Mouse (Mus musculus) midbrain, embryonic 12.5 days (tissue): ENCODE results near the gene Stk4. TPM values are rescaled to one million over a fixed set of nuclear protein-coding genes. Genes with fewer than 3 reads are reported as not detected.

Experiments used
- ATAC-seq: fragments of 200-750 bp; cut with Nextera tagmentation; 2 replicates; pipeline ENCODE4 v1.8.0; 2017; ENCODE audit warnings: low read depth, moderate TSS enrichment, moderate library complexity; ENCODE audit not compliant: low FRiP score
- H3K27ac ChIP-seq: fragments of 300-500 bp; sonication (generic); replicated peaks from 2 replicates; pipeline ENCODE4 v1.5.1; 2016; ENCODE audit warnings: mild to moderate bottlenecking
- H3K27me3 ChIP-seq: fragments of 300-500 bp; sonication (generic); 2 replicates; pipeline ENCODE4 v1.6.1; 2016; ENCODE audit warnings: mild to moderate bottlenecking
- H3K36me3 ChIP-seq: fragments of 300-500 bp; sonication (generic); 2 replicates; pipeline ENCODE4 v1.6.1; 2016
- H3K4me1 ChIP-seq: fragments of 300-500 bp; sonication (generic); 2 replicates; pipeline ENCODE4 v1.6.1; 2016
- H3K4me2 ChIP-seq: fragments of 300-500 bp; sonication (generic); replicated peaks from 2 replicates; pipeline ENCODE4 v1.6.1; 2016; ENCODE audit warnings: mild to moderate bottlenecking, moderate library complexity
- H3K4me3 ChIP-seq: fragments of 300-500 bp; sonication (generic); 2 replicates; pipeline ENCODE4 v1.5.1; 2016; ENCODE audit warnings: mild to moderate bottlenecking
- H3K9ac ChIP-seq: fragments of 300-500 bp; sonication (generic); replicated peaks from 2 replicates; pipeline ENCODE4 v1.6.1; 2016; ENCODE audit warnings: mild to moderate bottlenecking, moderate library complexity
- H3K9me3 ChIP-seq: fragments of 300-500 bp; sonication (generic); 2 replicates; pipeline ENCODE4 v1.6.1; 2016; ENCODE audit warnings: mild to moderate bottlenecking
- WGBS: fragments of 180-500 bp; shearing (Covaris S2); methylation state at CpG from one replicate; pipeline ENCODE4 v1.1.7; 2016; 5-methylcytosine and 5-hydroxymethylcytosine counted together
- polyA plus RNA-seq: library from polyadenylated mRNA; unstranded; fragments of >200 nt; fragmentation: Nextera tagmentation; extraction: Ambion mirVana; gene quantifications from 2 replicates; pipeline ENCODE4 v1.2.1, GENCODE M21; 2016

Stk4 gene
- polyA plus RNA-seq, 1 experiment from 2014 or later: 39.6 TPM

GRCm38 (mm10) chr2:164083609-164084341 is 13.7 kb downstream of the Stk4 start:
- no peak for ATAC-seq
- no peak overlapping the region for H3K4me2 ChIP-seq
- no peak overlapping the region for H3K9ac ChIP-seq
- H3K27me3 ChIP-seq: no peaks in the 10 kb centered on the region
- H3K9me3 ChIP-seq: no peaks in the 10 kb centered on the region
- WGBS: 91% methylated on average over 18 of the region's 19 CpGs
- H3K4me3 ChIP-seq: no peak overlapping the region
- peaks cover 85% of the 10 kb centered on the region for H3K36me3 ChIP-seq
- H3K27ac ChIP-seq: no peak overlapping the region
- no peaks in the 10 kb centered on the region for H3K4me1 ChIP-seq

- Histone ChIP-seq H3K4me2 (no peak overlapping the region), H3K4me3 (no peak overlapping the region), H3K27me3 (no peaks in the 10 kb centered on the region), H3K9ac (no peak overlapping the region), H3K36me3 (peaks cover 89% of the 10 kb centered on the region), H3K4me1 (no peaks in the 10 kb centered on the region), H3K27ac (no peak overlapping the region), H3K9me3 (no peaks in the 10 kb centered on the region)
- WGBS: 96% methylated on average over 7 of the region's 7 CpGs
- ATAC-seq: no peak
Measured at GRCm38 (mm10) chr2:164084342-164084700, 14.2 kb downstream of the Stk4 start.

DNA sequence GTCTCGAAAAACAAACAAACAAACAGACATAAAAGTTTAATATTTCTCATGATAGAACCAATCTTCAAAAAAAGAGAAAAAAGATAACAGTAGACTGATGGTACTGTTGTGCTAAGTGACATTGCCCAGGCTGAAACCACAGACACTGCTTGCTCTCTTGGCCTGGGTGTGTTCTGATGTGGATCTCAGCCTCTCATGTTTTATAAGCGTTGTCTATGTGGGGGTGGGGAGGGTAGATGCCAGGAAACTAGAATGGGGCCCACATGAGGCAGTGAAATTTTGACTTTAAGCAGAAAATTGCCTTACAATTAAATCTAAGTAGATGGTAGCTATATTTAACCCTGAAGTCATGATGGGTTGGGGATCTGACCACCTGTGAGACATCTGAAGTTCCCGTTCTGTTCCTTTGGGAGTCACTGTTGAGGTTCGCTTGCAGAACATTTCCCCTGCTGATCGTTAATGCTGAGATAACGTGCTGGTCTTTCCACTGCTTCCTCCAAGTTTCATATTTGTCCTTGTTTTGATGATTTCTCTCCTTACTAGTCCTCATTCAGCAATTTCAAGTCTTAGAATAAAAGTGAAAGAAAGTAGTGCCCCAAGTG is 17.4 kb downstream of the Stk4 start:
- no peak for ATAC-seq
- WGBS: 93% methylated on average over 6 of the region's 6 CpGs
- H3K4me1 ChIP-seq: no peaks in the 10 kb centered on the region
- H3K9ac ChIP-seq: no peak overlapping the region
- H3K36me3 ChIP-seq: peaks cover 70% of the 10 kb centered on the region
- H3K4me3 ChIP-seq: no peak overlapping the region
- H3K27ac ChIP-seq: no peak overlapping the region
- H3K9me3 ChIP-seq: no peaks in the 10 kb centered on the region
- H3K27me3 ChIP-seq: no peaks in the 10 kb centered on the region
- no peak overlapping the region for H3K4me2 ChIP-seq

DNA sequence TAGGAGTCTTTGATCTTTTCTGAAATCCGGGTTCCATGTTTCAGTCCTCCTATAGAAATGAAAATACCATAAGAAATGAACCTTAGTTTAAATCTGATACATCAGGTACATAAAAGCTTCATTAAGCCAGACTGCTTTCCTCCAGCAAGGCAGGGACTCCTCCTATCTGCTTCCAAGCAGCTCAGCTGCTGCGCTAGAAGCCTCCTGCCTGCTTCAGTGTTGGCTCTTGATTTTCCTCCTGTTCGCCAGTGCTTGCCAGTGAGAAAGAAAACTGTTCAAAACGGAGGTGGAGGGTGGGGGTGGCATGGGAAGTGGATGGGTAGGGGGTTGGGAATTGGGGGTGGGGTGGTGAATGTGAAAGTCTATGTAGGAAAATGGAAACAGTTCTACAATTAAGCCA is 19.4 kb downstream of the Stk4 start:
- Histone ChIP-seq H3K4me1 (no peaks in the 10 kb centered on the region), H3K36me3 (peaks cover 58% of the 10 kb centered on the region), H3K9ac (no peak overlapping the region), H3K4me3 (no peak overlapping the region), H3K27me3 (no peaks in the 10 kb centered on the region), H3K4me2 (no peak overlapping the region), H3K27ac (no peak overlapping the region), H3K9me3 (no peaks in the 10 kb centered on the region)
- no peak for ATAC-seq
- WGBS: 93% methylated on average over 4 of the region's 4 CpGs

- Histone ChIP-seq H3K4me3 (no peak overlapping the region), H3K27me3 (no peaks in the 10 kb centered on the region), H3K36me3 (peaks cover 40% of the 10 kb centered on the region), H3K9me3 (no peaks in the 10 kb centered on the region), H3K4me2 (no peak overlapping the region), H3K27ac (no peak overlapping the region), H3K4me1 (no peaks in the 10 kb centered on the region), H3K9ac (no peak overlapping the region)
- 84% methylated on average over 7 of the region's 7 CpGs for WGBS
- no peak for ATAC-seq
Measured at GRCm38 (mm10) chr2:164094152-164094551, 24.0 kb downstream of the Stk4 start.

GRCm38 (mm10) chr2:164098603-164099250 is 28.6 kb downstream of the Stk4 start:
- ATAC-seq: no peak
- Histone ChIP-seq H3K27me3 (no peaks in the 10 kb centered on the region), H3K4me2 (no peak overlapping the region), H3K4me1 (no peaks in the 10 kb centered on the region), H3K36me3 (peaks cover 64% of the 10 kb centered on the region), H3K9me3 (no peaks in the 10 kb centered on the region), H3K9ac (no peak overlapping the region), H3K4me3 (no peak overlapping the region), H3K27ac (no peak overlapping the region)
- 94% methylated on average over 11 of the region's 11 CpGs for WGBS

DNA sequence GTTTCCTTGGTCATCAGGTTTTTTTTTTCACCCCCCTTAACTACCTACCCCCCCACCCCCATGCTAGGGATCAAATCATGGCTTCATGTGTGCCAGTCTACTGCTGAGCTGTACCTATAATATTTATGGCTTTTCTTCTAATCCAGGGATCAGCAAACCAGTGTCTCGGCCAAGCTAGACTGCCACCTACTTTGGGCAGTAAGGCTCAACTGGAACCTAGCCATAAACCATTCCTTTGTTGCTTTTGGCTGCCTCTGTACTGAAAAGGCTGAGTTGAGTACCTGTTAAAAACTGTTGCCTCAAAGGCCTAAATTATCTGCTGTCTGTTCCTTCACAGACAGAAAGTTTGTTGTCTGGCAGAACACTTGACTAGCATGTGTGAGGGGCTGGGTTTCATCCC is 31.8 kb downstream of the Stk4 start:
- peaks cover 60% of the 10 kb centered on the region for H3K36me3 ChIP-seq
- no peak overlapping the region for H3K4me2 ChIP-seq
- H3K9me3 ChIP-seq: no peaks in the 10 kb centered on the region
- H3K27ac ChIP-seq: no peak overlapping the region
- H3K4me3 ChIP-seq: no peak overlapping the region
- no peaks in the 10 kb centered on the region for H3K4me1 ChIP-seq
- no peaks in the 10 kb centered on the region for H3K27me3 ChIP-seq
- H3K9ac ChIP-seq: no peak overlapping the region
- ATAC-seq: no peak
- 95% methylated on average over 1 of the region's 1 CpGs for WGBS

- 82% methylated on average over 3 of the region's 3 CpGs for WGBS
Measured at GRCm38 (mm10) chr2:164102366-164102765, 32.2 kb downstream of the Stk4 start.

GRCm38 (mm10) chr2:164103501-164103900 is 33.4 kb downstream of the Stk4 start:
- H3K4me1 ChIP-seq: peaks cover 7% of the 10 kb centered on the region; the same call in 1 of the 2 replicates
- H3K27me3 ChIP-seq: no peaks in the 10 kb centered on the region
- ATAC-seq: no peak
- H3K4me2 ChIP-seq: no peak overlapping the region
- H3K9me3 ChIP-seq: no peaks in the 10 kb centered on the region
- H3K36me3 ChIP-seq: peaks cover 54% of the 10 kb centered on the region
- no peak overlapping the region for H3K4me3 ChIP-seq
- H3K9ac ChIP-seq: no peak overlapping the region
- no peak overlapping the region for H3K27ac ChIP-seq
- 31% methylated on average over 4 of the region's 4 CpGs for WGBS

More at GRCm38 (mm10) chr2:164102366-164102765, 32.2 kb downstream of the Stk4 start:
- no peak for ATAC-seq
- Histone ChIP-seq H3K4me1 (no peaks in the 10 kb centered on the region), H3K4me3 (no peak overlapping the region), H3K9ac (no peak overlapping the region), H3K27ac (no peak overlapping the region), H3K9me3 (no peaks in the 10 kb centered on the region), H3K36me3 (peaks cover 60% of the 10 kb centered on the region), H3K27me3 (no peaks in the 10 kb centered on the region), H3K4me2 (no peak overlapping the region)

DNA sequence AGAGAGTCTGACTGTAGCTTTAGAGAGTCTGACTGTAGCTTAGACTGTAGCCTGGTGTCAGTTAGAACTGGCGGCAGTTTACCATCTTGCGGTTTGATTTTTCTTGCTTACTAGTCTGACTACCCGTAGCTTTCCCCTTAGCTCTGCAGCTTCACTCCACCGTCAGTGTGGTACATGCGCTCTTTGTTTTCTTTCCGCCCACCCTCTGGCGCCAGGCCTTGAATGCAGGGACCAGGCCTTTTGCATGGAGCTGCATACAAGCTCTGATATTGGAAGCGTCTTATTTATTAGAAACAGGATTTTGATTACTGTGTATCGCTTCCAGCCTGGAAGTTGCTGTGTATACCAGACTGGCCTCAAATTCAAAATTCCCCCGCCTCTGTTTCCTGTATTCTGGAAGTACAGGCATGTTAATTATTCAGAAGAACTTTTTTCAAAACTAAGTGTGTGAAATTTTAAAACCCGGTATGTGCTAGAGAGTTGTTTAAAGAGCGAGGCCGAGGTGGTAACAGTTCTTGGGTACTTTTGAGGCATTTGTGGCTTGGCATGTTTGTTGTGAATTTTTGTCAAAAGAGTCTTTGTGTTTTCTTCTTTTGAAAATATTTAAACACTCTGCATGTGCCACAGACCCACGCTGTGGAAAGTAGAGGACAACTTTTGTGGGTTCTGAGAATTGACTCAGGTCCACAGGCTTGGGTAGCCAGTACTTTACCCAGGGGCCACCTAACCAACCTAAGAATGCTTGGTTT is 36.3 kb downstream of the Stk4 start:
- peaks cover 9% of the 10 kb centered on the region; the same call in 1 of the 2 replicates for H3K4me1 ChIP-seq
- H3K27me3 ChIP-seq: no peaks in the 10 kb centered on the region
- H3K9ac ChIP-seq: no peak overlapping the region
- H3K4me3 ChIP-seq: no peak overlapping the region
- no peaks in the 10 kb centered on the region for H3K9me3 ChIP-seq
- no peak for ATAC-seq
- H3K27ac ChIP-seq: no peak overlapping the region
- H3K36me3 ChIP-seq: peaks cover 28% of the 10 kb centered on the region
- H3K4me2 ChIP-seq: no peak overlapping the region
- WGBS: 88% methylated on average over 14 of the region's 14 CpGs

DNA sequence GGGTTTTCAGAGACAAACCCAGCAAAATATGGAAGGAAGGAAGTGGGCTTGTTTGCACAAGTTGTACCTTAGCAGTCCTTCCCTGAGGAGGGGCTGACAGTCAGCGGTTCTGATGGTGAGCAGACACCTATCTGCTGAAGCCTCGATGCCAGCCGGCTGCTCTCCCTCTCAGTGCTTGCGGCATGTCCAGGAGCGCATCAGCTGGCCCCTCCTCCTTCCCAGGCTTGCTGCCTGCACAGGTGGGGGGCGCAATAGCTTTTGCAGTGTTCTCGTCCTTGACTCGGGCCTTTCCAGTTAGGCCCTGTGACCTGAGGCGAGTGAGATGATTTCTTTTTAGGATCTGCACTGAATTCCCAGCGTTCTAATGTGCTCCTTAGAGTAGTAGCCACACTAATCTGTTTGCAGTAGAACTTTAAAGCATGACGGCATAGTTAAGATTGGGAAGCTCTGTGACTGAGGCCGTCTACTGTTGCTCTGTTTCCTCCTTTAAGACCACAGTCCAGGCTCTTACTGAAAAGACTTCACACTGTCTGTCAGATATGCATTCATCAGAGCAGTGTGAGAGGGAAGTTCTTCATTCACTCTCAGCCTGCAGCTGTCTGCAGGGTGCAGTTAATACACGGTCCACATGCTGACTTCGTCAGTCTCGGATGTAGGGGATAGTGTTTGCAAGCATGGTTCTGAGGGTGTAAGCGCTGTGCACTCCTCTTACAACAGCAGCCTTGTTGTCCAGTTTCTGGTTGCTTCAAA is 37.2 kb downstream of the Stk4 start:
- ATAC-seq: no peak
- no peak overlapping the region for H3K4me2 ChIP-seq
- no peaks in the 10 kb centered on the region for H3K9me3 ChIP-seq
- H3K4me1 ChIP-seq: peaks cover 9% of the 10 kb centered on the region; the same call in 1 of the 2 replicates
- no peaks in the 10 kb centered on the region for H3K27me3 ChIP-seq
- H3K9ac ChIP-seq: no peak overlapping the region
- no peak overlapping the region for H3K4me3 ChIP-seq
- WGBS: 61% methylated on average over 16 of the region's 16 CpGs
- H3K36me3 ChIP-seq: peaks cover 25% of the 10 kb centered on the region
- H3K27ac ChIP-seq: no peak overlapping the region
